Mouse (Mus musculus) heart, postnatal 36 days (tissue): ENCODE measurements around the gene Gm21992. TPM values are rescaled to one million over a fixed set of nuclear protein-coding genes. Genes with fewer than 3 reads are reported as not detected.
A peak's percentile ranks its signal among the peaks of the same experiment; 100 is the strongest.
"Not testable (repeated sequence)": the region's sequence is repeated elsewhere in the genome, so short reads cannot be mapped to it uniquely, and the experiment has no call there.

Source experiments
- DNase-seq, 2 experiments: peaks; one replicate each; pipeline ENCODE4 v3.0.0; 2021 to 2022
- intact Hi-C: fragments of 180-260 bp; cut with DNase I; formaldehyde crosslinking; loops from one replicate; pipeline ENCODE4 v1.15.1; 2025
- total RNA-seq, 2 experiments: library from RNA; stranded (reverse); gene quantifications; 2 replicates each; pipeline ENCODE4 v1.2.3; 2021

Gm21992 gene
- total RNA-seq, 2 experiments from 2014 or later = 18.3 to 19.8 TPM

GRCm38 (mm10) chr19:4817182-4817835 is 5.9 kb upstream of the Gm21992 start:
- no peak for DNase-seq
- intact Hi-C loops = no loop called here

- intact Hi-C loops = loop anchor here (5.0 kb wide), 1 partner anchor 149 kb away; the partner anchor contains the start of gene Mrpl11
- no peak for DNase-seq
Observed at GRCm38 (mm10) chr19:4813015-4813414, 1.6 kb upstream of the Gm21992 start.

- intact Hi-C loops = loop anchor here (5.0 kb wide), 1 partner anchor 150 kb away; the partner anchor contains the start of gene Mrpl11
- DNase-seq = not testable (repeated sequence)
Observed at GRCm38 (mm10) chr19:4812334-4812949, 1.0 kb upstream of the Gm21992 start.

- no peak for DNase-seq
- intact Hi-C loops = loop anchor here (2.0 to 5.0 kb wide), 2 partner anchors 55 to 150 kb away; partner anchors contain the start of genes Mrpl11 and Rbm4b
Observed at GRCm38 (mm10) chr19:4811909-4812242, 464 bp upstream of the Gm21992 start.

GRCm38 (mm10) chr19:4810746-4811062 is 708 bp downstream of the Gm21992 start:
- no peak for DNase-seq
- intact Hi-C loops = loop anchor here (2.0 to 5.0 kb wide), 2 partner anchors 54 to 152 kb away; partner anchors contain the start of genes Mrpl11 and Rbm4b

GRCm38 (mm10) chr19:4810309-4810708 is 1.1 kb downstream of the Gm21992 start:
- intact Hi-C loops = loop anchor here (2.0 to 5.0 kb wide), 2 partner anchors 54 to 152 kb away; partner anchors contain the start of genes Mrpl11 and Rbm4b
- DNase-seq = no peak

GRCm38 (mm10) chr19:4803283-4803682 is 8.1 kb downstream of the Gm21992 start:
- no peak for DNase-seq
- intact Hi-C loops = no loop called here

- intact Hi-C loops = no loop called here
- DNase-seq = no peak
Observed at GRCm38 (mm10) chr19:4802691-4803091, 8.7 kb downstream of the Gm21992 start.

- intact Hi-C loops = no loop called here
- DNase-seq = no peak
Observed at GRCm38 (mm10) chr19:4799083-4799482, 12.3 kb downstream of the Gm21992 start.

- intact Hi-C loops = no loop called here
- no peak for DNase-seq
Observed at GRCm38 (mm10) chr19:4797846-4798245, 13.6 kb downstream of the Gm21992 start.

- intact Hi-C loops = no loop called here
- no peak for DNase-seq
Observed at GRCm38 (mm10) chr19:4795929-4796328, 15.5 kb downstream of the Gm21992 start.

- peak; percentile 94 to 96 for DNase-seq
- intact Hi-C loops = loop anchor here (5.0 kb wide), 1 partner anchor 37 kb away; the partner anchor contains the start of gene Rbm4b
Observed at GRCm38 (mm10) chr19:4793831-4794422, 17.5 kb downstream of the Gm21992 start, which contains the start of gene Rbm4. Gene Rbm4 (minus strand): TSS chr19:4793901.

GRCm38 (mm10) chr19:4793281-4793830 is 18.1 kb downstream of the Gm21992 start:
- no peak for DNase-seq
- intact Hi-C loops = loop anchor here (5.0 kb wide), 1 partner anchor 36 kb away; the partner anchor contains the start of gene Rbm4b

- DNase-seq = no peak
Observed at GRCm38 (mm10) chr19:4786313-4786712, 25.1 kb downstream of the Gm21992 start.

GRCm38 (mm10) chr19:4785206-4785605 is 26.2 kb downstream of the Gm21992 start:
- intact Hi-C loops = no loop called here
- no peak for DNase-seq

More at GRCm38 (mm10) chr19:4786313-4786712, 25.1 kb downstream of the Gm21992 start:
- intact Hi-C loops = no loop called here

GRCm38 (mm10) chr19:4782891-4783290 is 28.5 kb downstream of the Gm21992 start:
- intact Hi-C loops = no loop called here
- DNase-seq = no peak

GRCm38 (mm10) chr19:4772785-4773184 is 38.6 kb downstream of the Gm21992 start:
- no peak for DNase-seq
- intact Hi-C loops = no loop called here

GRCm38 (mm10) chr19:4767507-4768148 is 43.8 kb downstream of the Gm21992 start:
- intact Hi-C loops = no loop called here
- DNase-seq = no peak

- DNase-seq = no peak
- intact Hi-C loops = no loop called here
Observed at GRCm38 (mm10) chr19:4762876-4763275, 48.5 kb downstream of the Gm21992 start.

GRCm38 (mm10) chr19:4760544-4760943 is 50.9 kb downstream of the Gm21992 start:
- intact Hi-C loops, DNase-seq: not testable (repeated sequence)

GRCm38 (mm10) chr19:4756921-4757320 is 54.5 kb downstream of the Gm21992 start:
- no peak for DNase-seq
- intact Hi-C loops = loop anchor here (2.0 to 5.0 kb wide), 3 partner anchors 35 to 152 kb away; partner anchors contain the start of genes Gm21992, Rbm14 and Rbm4
